Mouse (Mus musculus): Measurements from ENCODE around the gene Gdpgp1. TPM values are rescaled to one million over a fixed set of nuclear protein-coding genes. Genes with fewer than 3 reads are reported as not detected.

The Gdpgp1 gene
- polyA plus RNA-seq, 1 experiment from 2014 or later = 4.0 TPM

DNA sequence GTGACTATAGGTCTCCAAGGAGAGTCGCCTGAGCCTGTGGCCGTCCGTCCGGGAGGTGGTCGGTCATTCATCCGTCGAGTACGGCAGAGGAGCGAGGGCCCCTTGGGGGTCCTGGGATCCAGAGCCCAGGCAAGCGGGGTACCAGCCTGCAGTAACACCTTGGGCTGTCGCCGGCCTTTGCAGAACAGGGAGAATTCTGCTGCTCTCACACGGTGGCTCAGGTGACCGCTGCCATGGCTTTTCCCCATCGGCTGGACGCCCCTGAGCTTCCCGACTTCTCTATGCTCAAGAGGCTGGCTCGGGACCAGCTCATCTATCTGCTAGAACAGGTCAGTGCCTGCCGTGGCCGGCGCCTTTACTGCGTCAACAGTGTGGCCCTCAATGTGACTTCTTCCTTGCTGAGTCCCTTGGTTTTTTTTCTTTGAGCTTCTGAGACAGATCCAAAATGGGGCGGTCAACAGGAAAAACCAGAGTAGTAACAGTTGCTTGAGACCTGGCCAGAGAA is 37.1 kb downstream of the Gdpgp1 start:
- peak overlapping the region; percentile 85 for H3K4me3 ChIP-seq (replicated peaks; ENCODE audit: low read depth, low read length)
- peaks cover 46% of the 10 kb centered on the region for H3K36me3 ChIP-seq (ENCODE audit: control insufficient read depth, insufficient read depth, low read length)
- H3K4me2 ChIP-seq (ENCODE audit: low read length) = peak overlapping the region; percentile 89
- peak overlapping the region; percentile 74 for H3K27ac ChIP-seq (replicated peaks; ENCODE audit: low read depth, low read length)
- H3K9me3 ChIP-seq (ENCODE audit: control insufficient read depth, low read length) = peaks cover 8% of the 10 kb centered on the region; the same call in 1 of the 2 replicates
- no peak for DNase-seq
- H3K9ac ChIP-seq (replicated peaks; ENCODE audit: low read length) = peak overlapping the region; percentile 88
- peak; percentile 71 for ATAC-seq (ENCODE audit: low FRiP score, low TSS enrichment)
- H3K27me3 ChIP-seq (ENCODE audit: control insufficient read depth, insufficient read depth, low read length) = no peaks in the 10 kb centered on the region
- peaks cover 16% of the 10 kb centered on the region for H3K4me1 ChIP-seq (ENCODE audit: control insufficient read depth, insufficient read depth, low read length)
- under 1% methylated on average over 23 of the region's 23 CpGs for WGBS

DNA sequence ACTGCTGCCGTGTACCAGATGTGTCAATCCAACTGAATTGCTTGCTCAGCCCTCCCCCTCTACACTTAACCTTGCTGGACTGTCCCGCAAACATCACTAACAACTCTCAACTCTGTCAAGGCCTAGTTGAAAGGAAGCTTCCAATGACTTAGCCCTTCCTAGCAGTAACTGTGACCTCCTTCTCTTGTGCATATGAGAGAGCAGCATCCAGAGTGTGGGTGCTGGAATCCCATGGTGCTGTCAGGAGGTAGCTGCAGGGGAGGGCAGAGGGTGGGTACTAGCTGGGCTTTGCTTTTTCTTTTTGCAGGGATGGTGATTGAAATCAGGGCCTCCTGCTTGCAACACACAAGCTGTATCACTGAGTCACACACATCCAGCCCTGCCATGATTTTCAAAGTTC is 40.8 kb downstream of the Gdpgp1 start:
- DNase-seq (no peak), ATAC-seq (ENCODE audit: low FRiP score, low TSS enrichment) (no peak)
- H3K4me3 ChIP-seq (replicated peaks; ENCODE audit: low read depth, low read length) = no peak overlapping the region
- H3K27ac ChIP-seq (replicated peaks; ENCODE audit: low read depth, low read length) = no peak overlapping the region
- peaks cover 13% of the 10 kb centered on the region; the same call in 1 of the 2 replicates for H3K9me3 ChIP-seq (ENCODE audit: control insufficient read depth, low read length)
- no peaks in the 10 kb centered on the region for H3K27me3 ChIP-seq (ENCODE audit: control insufficient read depth, insufficient read depth, low read length)
- H3K4me2 ChIP-seq (ENCODE audit: low read length) = no peak overlapping the region
- peaks cover 55% of the 10 kb centered on the region for H3K36me3 ChIP-seq (ENCODE audit: control insufficient read depth, insufficient read depth, low read length)
- WGBS = 95% methylated on average over 2 of the region's 2 CpGs
- H3K4me1 ChIP-seq (ENCODE audit: control insufficient read depth, insufficient read depth, low read length) = peaks cover 16% of the 10 kb centered on the region
- H3K9ac ChIP-seq (replicated peaks; ENCODE audit: low read length) = no peak overlapping the region

DNA sequence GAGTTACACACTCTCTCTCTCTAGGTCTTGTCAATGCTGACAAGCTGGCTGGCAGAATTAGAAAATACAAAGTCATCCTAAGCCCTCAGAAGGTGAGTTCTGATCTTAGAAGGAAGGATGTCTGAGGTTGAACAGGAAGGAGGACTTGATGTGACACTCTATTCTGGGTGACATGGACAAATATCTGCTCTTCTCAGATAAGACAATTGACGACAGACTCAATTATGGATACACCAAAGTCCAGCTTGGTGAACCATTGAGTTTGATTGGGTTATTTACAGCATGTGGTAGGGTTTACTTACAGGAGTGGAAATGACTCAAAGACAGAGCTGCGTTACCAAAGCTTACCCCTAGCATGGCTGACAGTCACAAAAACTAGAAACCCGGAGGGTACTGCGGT is 43.7 kb downstream of the Gdpgp1 start:
- ATAC-seq (ENCODE audit: low FRiP score, low TSS enrichment) (no peak), DNase-seq (no peak)
- Histone ChIP-seq H3K27me3 (ENCODE audit: control insufficient read depth, insufficient read depth, low read length) (no peaks in the 10 kb centered on the region), H3K4me3 (replicated peaks; ENCODE audit: low read depth, low read length) (no peak overlapping the region), H3K9me3 (ENCODE audit: control insufficient read depth, low read length) (peaks cover 13% of the 10 kb centered on the region; the same call in 1 of the 2 replicates), H3K4me1 (ENCODE audit: control insufficient read depth, insufficient read depth, low read length) (no peaks in the 10 kb centered on the region), H3K4me2 (ENCODE audit: low read length) (no peak overlapping the region), H3K9ac (replicated peaks; ENCODE audit: low read length) (no peak overlapping the region), H3K27ac (replicated peaks; ENCODE audit: low read depth, low read length) (no peak overlapping the region), H3K36me3 (ENCODE audit: control insufficient read depth, insufficient read depth, low read length) (peaks cover 77% of the 10 kb centered on the region)
- 95% methylated on average over 4 of the region's 4 CpGs for WGBS

DNA sequence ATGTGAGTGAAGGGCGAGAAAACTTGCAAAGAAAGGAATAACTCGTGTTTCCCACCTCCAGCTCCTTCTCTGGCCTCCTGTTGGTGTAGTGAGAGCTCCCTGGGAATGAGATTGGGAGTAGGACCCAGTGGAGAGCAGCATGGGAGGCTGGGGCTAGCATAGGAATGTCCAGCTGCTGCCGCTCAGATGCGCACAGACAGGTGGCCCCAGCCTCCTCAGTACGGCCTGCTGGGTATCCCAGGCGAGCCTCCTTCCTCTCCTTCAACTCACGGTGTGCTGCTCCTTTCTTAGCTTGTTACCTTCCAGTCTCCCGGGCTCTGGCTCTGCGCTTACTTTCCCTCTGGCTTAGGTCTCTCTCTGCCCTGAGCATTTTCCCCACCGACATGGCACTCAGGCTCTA is 47.4 kb downstream of the Gdpgp1 start:
- DNase-seq = no peak
- Histone ChIP-seq H3K4me1 (ENCODE audit: control insufficient read depth, insufficient read depth, low read length) (no peaks in the 10 kb centered on the region), H3K4me3 (replicated peaks; ENCODE audit: low read depth, low read length) (no peak overlapping the region), H3K9ac (replicated peaks; ENCODE audit: low read length) (no peak overlapping the region), H3K36me3 (ENCODE audit: control insufficient read depth, insufficient read depth, low read length) (peaks cover 79% of the 10 kb centered on the region), H3K27ac (replicated peaks; ENCODE audit: low read depth, low read length) (no peak overlapping the region), H3K9me3 (ENCODE audit: control insufficient read depth, low read length) (peaks cover 3% of the 10 kb centered on the region; the same call in 1 of the 2 replicates), H3K4me2 (ENCODE audit: low read length) (no peak overlapping the region), H3K27me3 (ENCODE audit: control insufficient read depth, insufficient read depth, low read length) (no peaks in the 10 kb centered on the region)
- 85% methylated on average over 10 of the region's 10 CpGs for WGBS
- ATAC-seq (ENCODE audit: low FRiP score, low TSS enrichment) = no peak

DNA sequence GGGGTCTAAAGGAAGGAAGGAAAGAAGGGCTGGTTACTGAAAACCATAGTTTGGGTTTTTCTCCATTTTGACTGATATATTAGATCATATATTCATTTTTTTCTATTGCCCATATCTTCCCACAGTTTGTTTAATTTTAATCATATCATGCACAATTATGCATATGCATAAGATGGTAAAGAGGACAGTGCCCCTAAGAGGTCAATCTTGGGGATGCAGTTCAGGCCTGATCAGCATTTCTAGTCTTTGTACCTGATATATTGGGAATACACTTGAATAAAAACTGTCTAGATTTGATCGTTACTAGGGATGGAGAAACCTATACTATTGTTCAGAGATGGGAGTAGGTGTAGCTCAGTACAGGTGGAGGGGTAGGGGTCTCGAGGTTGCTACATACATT is 48.3 kb downstream of the Gdpgp1 start:
- Histone ChIP-seq H3K9ac (replicated peaks; ENCODE audit: low read length) (no peak overlapping the region), H3K9me3 (ENCODE audit: control insufficient read depth, low read length) (no peaks in the 10 kb centered on the region), H3K4me3 (replicated peaks; ENCODE audit: low read depth, low read length) (no peak overlapping the region), H3K4me1 (ENCODE audit: control insufficient read depth, insufficient read depth, low read length) (no peaks in the 10 kb centered on the region), H3K4me2 (ENCODE audit: low read length) (no peak overlapping the region), H3K36me3 (ENCODE audit: control insufficient read depth, insufficient read depth, low read length) (peaks cover 81% of the 10 kb centered on the region), H3K27ac (replicated peaks; ENCODE audit: low read depth, low read length) (no peak overlapping the region), H3K27me3 (ENCODE audit: control insufficient read depth, insufficient read depth, low read length) (no peaks in the 10 kb centered on the region)
- DNase-seq (no peak), ATAC-seq (ENCODE audit: low FRiP score, low TSS enrichment) (no peak)
- 87% methylated on average over 2 of the region's 2 CpGs for WGBS

DNA sequence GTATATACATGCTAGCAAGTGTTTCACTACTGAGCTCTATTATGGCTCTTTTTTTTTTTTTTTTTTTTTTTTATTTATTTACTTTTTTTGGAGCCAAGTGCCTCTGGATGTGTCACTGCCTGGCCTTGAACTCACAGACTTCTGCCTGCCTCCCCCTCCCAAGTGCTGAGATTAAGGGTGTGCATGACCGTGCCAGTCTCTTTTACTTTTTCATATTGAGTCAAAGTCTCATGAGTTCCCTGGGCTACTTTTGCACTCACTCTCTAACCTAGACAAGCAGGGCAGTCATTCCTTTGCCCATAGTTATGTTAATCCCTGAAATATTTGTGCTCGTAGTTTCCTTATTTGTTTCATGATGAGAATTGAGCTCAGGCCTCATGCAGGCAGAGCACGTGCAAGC is 49.0 kb downstream of the Gdpgp1 start:
- no peaks in the 10 kb centered on the region for H3K27me3 ChIP-seq (ENCODE audit: control insufficient read depth, insufficient read depth, low read length)
- H3K27ac ChIP-seq (replicated peaks; ENCODE audit: low read depth, low read length) = no peak overlapping the region
- H3K4me2 ChIP-seq (ENCODE audit: low read length) = no peak overlapping the region
- H3K36me3 ChIP-seq (ENCODE audit: control insufficient read depth, insufficient read depth, low read length) = peaks cover 81% of the 10 kb centered on the region
- WGBS = 87% methylated on average over 3 of the region's 3 CpGs
- no peaks in the 10 kb centered on the region for H3K9me3 ChIP-seq (ENCODE audit: control insufficient read depth, low read length)
- no peak overlapping the region for H3K4me3 ChIP-seq (replicated peaks; ENCODE audit: low read depth, low read length)
- H3K9ac ChIP-seq (replicated peaks; ENCODE audit: low read length) = no peak overlapping the region
- ATAC-seq (ENCODE audit: low FRiP score, low TSS enrichment) (no peak), DNase-seq (no peak)
- no peaks in the 10 kb centered on the region for H3K4me1 ChIP-seq (ENCODE audit: control insufficient read depth, insufficient read depth, low read length)

DNA sequence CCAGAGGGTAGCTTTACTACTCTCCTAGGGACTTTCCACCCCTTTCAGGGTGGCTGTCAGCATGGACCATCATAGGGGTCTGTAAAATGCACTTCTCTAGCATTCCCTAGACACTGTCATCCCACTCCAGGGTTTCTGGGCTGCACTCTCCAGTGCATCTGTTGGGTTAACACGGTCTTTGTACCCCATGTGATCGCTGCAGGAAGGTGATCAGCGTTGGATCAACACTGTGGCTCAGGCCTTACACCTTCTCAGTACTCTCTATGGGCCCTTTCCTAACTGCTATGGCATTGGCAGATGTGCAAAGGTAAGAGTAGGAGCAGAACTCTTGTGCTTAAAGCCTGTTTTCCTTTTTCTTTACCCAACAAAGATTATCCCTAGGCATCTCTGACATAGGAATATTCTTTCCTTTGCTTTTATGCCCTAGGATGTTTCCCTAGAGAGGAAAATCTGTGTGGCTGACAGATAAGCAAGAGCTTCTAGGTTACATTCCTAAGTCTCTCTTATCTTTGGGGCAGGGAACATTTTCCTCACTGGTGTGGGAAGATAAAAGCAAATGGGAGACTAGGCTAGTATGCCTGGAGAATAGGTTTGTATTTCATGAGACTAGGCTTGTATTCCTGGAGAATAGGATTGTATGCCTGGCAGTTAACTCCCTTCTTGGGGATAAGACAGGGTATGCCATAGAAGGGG is 50.7 kb downstream of the Gdpgp1 start:
- DNase-seq = no peak
- Histone ChIP-seq H3K36me3 (ENCODE audit: control insufficient read depth, insufficient read depth, low read length) (peaks cover 84% of the 10 kb centered on the region), H3K9ac (replicated peaks; ENCODE audit: low read length) (no peak overlapping the region), H3K9me3 (ENCODE audit: control insufficient read depth, low read length) (no peaks in the 10 kb centered on the region), H3K4me1 (ENCODE audit: control insufficient read depth, insufficient read depth, low read length) (no peaks in the 10 kb centered on the region), H3K27ac (replicated peaks; ENCODE audit: low read depth, low read length) (no peak overlapping the region), H3K27me3 (ENCODE audit: control insufficient read depth, insufficient read depth, low read length) (no peaks in the 10 kb centered on the region), H3K4me2 (ENCODE audit: low read length) (no peak overlapping the region), H3K4me3 (replicated peaks; ENCODE audit: low read depth, low read length) (no peak overlapping the region)
- WGBS = 94% methylated on average over 3 of the region's 3 CpGs
- no peak for ATAC-seq (ENCODE audit: low FRiP score, low TSS enrichment)

DNA sequence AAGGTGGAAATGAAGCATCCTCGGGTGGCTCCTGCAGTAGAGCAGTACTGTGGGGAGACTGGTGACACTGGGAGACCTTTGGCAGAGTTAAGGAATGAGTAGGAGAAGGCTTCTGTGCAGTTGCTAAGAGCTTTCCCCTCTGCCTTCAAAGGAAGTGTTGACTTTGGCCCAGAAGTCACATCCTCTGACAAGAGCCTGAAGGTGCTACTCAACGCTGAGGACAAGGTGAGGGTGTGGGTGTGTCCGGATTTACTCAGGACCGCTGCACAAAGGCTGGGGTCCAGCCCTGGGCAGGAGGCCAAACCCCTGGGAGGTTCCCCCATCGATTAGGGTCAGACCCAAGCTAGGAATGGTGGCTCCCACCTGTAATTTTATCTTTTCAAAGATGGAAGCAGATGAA is 51.7 kb downstream of the Gdpgp1 start:
- Histone ChIP-seq H3K4me1 (ENCODE audit: control insufficient read depth, insufficient read depth, low read length) (no peaks in the 10 kb centered on the region), H3K4me2 (ENCODE audit: low read length) (no peak overlapping the region), H3K4me3 (replicated peaks; ENCODE audit: low read depth, low read length) (no peak overlapping the region), H3K9ac (replicated peaks; ENCODE audit: low read length) (no peak overlapping the region), H3K27ac (replicated peaks; ENCODE audit: low read depth, low read length) (no peak overlapping the region), H3K27me3 (ENCODE audit: control insufficient read depth, insufficient read depth, low read length) (no peaks in the 10 kb centered on the region), H3K36me3 (ENCODE audit: control insufficient read depth, insufficient read depth, low read length) (peaks cover 77% of the 10 kb centered on the region), H3K9me3 (ENCODE audit: control insufficient read depth, low read length) (no peaks in the 10 kb centered on the region)
- WGBS = 93% methylated on average over 5 of the region's 5 CpGs
- ATAC-seq (ENCODE audit: low FRiP score, low TSS enrichment) = no peak
- no peak for DNase-seq

DNA sequence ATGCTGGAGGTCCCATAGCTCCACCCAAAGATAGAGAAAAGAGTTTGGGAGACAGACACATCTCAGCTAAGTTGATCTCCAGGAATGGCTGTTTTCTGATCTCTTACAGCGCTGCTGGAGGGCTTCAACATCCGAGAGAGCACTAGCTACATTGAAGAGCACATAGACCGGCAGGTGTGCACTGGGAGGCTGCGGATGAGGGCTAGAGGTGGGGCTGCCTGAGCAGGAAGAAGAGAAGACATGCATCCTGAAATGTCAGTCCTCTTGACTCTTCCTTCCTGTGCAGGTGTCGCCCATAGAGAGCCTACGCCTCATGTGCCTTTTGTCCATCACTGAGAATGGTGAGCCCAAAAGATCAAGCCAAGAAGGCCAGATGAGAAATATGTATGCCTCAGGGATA is 53.1 kb downstream of the Gdpgp1 start:
- peaks cover 76% of the 10 kb centered on the region for H3K36me3 ChIP-seq (ENCODE audit: control insufficient read depth, insufficient read depth, low read length)
- WGBS = 90% methylated on average over 6 of the region's 6 CpGs
- H3K9me3 ChIP-seq (ENCODE audit: control insufficient read depth, low read length) = no peaks in the 10 kb centered on the region
- H3K4me3 ChIP-seq (replicated peaks; ENCODE audit: low read depth, low read length) = no peak overlapping the region
- no peaks in the 10 kb centered on the region for H3K27me3 ChIP-seq (ENCODE audit: control insufficient read depth, insufficient read depth, low read length)
- H3K27ac ChIP-seq (replicated peaks; ENCODE audit: low read depth, low read length) = no peak overlapping the region
- DNase-seq = no peak
- no peak overlapping the region for H3K4me2 ChIP-seq (ENCODE audit: low read length)
- ATAC-seq (ENCODE audit: low FRiP score, low TSS enrichment) = no peak
- H3K4me1 ChIP-seq (ENCODE audit: control insufficient read depth, insufficient read depth, low read length) = no peaks in the 10 kb centered on the region
- no peak overlapping the region for H3K9ac ChIP-seq (replicated peaks; ENCODE audit: low read length)

Measured in midbrain, embryonic 14.5 days (tissue).